Mouse (Mus musculus): ENCODE results near the gene Kat14.

Kat14 gene

DNA sequence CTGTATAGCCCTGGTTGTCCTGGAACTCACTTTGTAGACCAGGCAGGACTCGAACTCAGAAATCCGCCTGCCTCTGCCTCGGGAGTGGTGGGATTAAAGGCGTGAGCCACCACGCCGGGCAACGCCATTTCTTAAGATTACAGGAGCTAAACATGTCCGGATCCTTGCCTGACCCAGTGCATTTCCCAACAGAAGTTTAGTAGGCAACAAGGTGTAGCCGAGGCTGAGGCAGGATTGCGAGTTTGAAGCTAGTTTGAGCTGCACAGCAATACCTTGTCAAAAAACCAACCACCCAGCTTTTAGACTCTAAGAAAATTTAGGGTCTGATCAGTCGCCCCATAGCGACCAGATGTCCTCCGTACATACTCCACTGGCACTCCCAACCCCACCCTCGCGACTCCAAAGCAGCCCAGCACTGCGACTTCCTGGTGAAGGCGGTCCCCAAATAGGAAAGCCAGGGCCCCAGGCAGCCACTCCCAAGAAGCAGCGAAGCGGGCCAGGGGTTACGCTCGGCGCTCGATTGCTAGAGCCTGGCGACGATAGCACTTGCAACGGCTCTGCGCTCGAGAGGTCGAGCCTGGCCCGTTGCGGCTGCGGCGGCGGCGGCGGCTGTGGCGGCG is at the start of gene Kat14, which contains the start of gene Pet117:
Gene Kat14 (plus strand): TSS at position 584 of the 620 bp plus-strand sequence.
Gene Pet117 (plus strand): TSS at position 597 of the 620 bp plus-strand sequence.
- DNase-seq (ENCODE audit: low read depth, low spot score): peak; percentile 98

DNA sequence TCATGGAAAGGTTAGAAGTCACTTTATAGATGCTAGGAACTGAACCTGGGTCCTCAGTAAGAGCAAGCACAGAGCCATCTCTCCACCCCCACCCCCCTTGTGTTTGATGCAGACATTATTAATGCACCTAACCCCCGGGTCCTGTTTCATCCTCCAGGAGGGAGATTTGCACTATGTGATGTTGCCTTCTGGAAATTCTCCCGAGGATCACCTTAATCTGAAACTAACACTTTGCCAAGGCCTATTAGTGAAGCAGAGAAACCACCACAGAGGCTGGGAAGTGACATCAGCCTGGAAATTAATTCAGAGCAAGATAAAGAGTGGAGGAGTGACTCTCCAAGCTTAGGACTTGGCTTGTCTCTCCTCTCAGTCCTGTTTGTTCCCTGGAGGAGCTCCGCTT is 44.6 kb upstream of the Kat14 start:
- no peak for DNase-seq (ENCODE audit: low read depth, low spot score)

DNA sequence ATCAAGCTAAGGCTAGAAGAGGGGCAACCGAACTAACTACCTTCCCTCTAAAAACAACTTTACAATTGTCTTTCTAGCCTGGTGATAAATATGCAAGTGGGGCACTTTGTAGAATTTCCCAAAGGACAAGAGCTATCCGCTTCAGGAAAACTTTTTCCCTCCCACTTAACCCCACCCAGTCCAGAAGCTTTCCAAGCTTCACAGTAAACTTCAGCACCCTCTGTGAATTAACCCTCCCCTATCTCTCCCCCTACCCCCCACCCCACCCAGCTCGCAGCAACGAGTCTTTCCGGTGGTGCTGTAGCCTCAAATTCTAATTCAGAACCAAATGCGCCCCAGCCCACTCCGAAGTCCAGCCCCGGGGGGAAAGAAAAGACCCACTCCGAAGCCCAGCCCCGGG is 39.3 kb upstream of the Kat14 start:
- DNase-seq (ENCODE audit: low read depth, low spot score): peak; percentile 61

DNA sequence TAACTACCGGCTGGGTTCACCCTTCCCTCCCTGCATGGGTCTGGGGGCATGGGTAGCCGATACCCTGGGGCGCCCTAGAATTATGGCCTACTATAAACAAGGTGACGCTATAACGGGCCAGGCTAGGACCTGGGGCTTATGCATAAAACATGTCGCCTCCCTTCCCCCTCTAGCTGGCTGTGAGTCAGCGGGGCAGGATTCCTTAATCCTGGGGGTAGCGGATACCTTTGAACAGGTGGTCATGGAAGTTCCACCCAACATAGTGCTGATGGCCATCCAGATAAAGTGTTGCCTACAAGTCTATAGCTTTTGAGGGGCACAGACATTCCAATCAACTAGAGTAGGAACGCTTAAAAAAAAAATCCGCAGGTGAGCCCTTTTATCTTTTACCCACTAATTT is 38.8 kb upstream of the Kat14 start:
- peak; percentile 30 for DNase-seq (ENCODE audit: low read depth, low spot score)

DNA sequence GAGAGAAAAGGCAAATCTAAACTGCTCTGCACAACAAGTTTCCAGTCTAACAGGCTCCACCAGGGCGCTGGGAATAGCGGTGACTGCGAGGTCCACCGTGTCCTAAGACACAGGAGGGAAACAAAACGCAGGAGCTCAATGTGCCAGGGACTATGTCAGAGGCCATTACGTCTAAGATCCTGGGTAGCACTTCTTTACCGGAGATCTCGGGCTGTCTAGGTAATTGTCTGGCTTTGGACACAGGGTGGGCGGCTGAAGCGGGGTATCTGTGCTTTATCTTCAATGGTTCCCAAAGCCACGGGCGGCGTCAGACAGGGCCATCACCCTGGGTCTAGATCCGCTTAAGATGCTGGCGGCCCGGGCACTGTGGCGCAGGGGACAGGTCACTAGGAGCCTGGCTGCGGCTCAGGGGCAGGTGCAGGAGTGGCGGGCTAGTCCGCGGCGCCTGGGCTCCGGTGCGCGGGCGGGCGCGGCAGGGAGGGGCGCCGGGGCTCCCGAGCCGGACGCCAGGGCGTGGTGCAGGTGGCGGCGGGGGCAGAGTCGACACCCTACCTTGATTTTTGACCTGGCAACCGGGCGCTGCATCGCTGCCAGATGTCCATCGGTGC is 38.3 kb upstream of the Kat14 start:
- peak; percentile 44 for DNase-seq (ENCODE audit: low read depth, low spot score)

DNA sequence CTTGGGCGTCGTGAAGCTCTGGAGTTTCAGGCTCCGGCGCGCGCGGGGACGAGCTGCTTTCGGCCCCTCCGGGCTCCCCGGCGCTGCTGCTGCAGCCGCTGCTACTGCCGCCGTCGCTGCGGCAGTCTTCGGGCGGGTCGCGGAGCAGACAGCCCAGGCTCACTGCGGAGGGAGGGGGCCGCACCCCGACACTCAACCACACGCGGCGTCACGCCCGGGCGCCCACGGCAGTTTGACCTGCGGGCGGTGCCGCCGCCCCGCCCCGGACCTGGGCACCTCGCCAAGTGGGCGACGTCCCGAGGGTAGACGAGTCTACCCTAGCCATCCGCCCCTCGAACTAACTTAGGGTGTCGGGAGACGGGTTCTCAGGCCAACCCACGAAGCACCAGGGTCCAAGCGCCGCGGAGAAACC is 37.8 kb upstream of the Kat14 start:
- DNase-seq (ENCODE audit: low read depth, low spot score): peak; percentile 57

DNA sequence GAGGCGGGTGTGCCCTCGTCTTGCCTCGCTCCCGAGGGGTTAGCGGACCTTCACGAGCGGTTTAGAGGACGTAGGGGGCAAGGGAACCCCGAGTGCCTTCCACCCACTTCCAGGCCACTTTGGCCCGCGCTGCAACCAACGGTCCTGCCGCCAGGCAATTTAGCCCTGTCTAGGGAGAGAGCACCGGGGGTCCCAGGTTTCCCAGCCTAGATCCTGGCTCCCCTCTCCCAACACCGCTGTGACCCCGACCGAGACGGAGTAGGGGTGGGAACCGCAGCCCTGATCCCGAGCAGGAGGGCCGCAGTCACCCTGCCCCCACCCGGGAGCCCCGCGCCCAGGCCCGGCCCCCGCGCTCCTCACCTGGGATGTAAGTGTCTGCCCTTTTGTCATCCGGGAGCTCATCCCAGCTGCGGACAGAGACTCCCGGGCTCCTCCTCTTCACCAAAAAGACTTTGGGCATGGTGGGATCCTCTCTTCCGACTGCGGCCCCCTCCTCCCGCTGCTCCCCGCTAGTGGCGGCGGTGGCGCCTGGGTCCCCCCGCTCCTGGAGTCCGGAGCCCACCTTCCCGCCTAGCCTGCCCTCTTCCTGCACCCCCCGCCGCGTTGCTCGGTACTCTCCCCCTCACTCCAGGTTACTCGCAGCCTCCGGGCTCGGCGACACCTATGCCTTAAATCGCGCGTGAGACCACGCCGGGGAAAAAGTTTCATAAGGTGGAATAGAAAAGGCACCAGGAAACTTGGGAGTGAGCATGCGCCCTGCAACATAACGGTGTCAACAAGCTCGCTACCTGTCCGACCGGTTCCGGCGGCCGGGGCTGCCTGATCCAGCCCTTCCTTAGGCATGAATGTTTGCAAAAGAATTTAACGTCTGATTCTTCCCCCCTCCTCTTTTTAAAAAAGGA is 37.1 kb upstream of the Kat14 start, which contains the start of gene Ovol2:
Gene Ovol2 (minus strand): TSS at position 746 of the 902 bp plus-strand sequence.
- peak; percentile 64 for DNase-seq (ENCODE audit: low read depth, low spot score)

DNA sequence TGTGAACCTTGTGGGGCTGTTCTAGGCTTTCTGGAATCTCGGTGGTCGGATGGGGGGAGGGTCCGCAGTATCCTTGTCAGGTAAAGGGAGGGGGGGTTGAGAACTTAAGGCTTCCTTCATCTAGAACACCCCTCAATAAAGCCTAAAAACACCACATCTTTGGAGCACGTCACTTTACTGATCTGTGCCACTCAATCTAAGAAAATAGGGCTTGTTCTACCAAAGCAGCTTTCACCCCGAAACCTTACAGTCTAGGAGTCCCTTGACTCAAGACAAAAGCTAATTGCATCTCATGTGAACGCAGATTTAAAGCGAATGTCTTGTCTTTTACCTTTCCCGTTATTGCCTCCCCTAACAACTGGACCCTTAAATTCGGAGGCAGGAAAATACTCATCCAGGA is 36.3 kb upstream of the Kat14 start:
- DNase-seq (ENCODE audit: low read depth, low spot score): no peak

DNA sequence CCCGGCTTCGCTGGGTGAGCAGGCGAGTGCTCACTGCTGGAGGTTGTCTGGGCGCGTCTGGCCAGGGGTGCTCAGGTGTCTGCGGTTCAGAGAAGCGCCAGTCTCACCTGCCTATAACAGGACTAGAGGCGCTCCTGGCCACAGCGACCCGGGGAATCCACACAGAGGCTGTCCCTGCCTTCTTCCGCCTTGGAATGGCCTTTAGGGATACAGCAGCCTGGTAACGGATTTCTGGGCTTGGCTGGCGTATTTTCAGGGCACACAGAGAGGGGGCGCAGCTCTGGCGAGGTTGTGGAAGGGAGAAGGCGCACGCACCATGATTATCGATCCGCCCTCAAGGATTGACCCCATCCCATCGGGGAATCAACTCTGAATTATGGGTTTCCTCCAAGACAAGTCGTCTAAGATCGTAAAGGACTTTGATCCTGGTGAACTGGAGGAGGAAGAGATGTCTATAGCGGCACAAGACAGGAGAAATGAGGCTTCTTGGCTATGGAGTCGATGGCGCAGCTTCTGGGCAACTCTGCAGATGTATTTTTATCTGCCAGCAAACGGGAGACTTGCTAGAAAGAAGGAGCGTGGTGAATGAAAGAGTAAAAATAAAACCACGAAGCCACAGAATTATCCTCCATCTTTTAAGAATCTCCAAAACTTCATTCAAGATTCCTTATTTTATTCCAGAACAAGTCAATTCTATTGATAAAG is 35.5 kb upstream of the Kat14 start:
- peak; percentile 48 for DNase-seq (ENCODE audit: low read depth, low spot score)

DNA sequence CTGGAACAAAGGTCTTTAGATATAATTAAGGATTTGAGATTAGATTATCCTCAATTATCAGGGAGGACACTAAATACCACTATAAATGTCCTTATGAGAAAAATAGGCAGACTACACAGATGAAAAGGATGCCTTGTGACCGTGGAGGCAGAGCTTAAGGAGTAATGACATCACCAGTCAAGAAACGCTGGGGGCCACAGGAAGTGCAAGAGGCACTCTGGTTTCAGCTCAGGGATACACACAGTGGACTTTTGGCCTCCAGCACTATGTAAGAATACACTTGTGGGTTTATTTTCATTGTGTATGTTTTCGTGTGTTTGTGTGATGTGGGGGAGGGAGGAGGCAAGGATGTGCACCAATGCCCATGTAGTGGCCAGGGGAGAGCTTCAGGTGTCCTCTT is 31.6 kb upstream of the Kat14 start:
- DNase-seq (ENCODE audit: low read depth, low spot score): no peak

DNA sequence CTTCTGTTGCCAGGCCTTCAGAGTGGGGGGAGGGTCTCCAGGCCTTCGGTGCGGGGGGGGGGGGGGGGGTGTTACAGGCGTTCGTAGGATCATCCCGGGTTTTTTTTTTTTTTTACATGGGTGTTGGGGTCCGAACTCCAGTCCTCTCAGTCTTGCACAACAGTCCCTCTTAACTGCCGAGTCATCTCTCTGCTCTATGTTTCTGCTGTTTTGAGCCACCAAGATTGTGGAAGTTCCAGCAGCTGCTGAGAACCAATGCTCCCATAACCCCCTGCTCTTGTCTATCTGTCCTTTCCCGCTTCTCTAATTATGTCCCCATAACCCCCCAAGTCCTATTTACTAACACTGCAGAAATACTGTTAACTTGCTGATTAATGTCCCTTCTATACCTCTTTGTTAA is 31.1 kb upstream of the Kat14 start:
- no peak for DNase-seq (ENCODE audit: low read depth, low spot score)

DNA sequence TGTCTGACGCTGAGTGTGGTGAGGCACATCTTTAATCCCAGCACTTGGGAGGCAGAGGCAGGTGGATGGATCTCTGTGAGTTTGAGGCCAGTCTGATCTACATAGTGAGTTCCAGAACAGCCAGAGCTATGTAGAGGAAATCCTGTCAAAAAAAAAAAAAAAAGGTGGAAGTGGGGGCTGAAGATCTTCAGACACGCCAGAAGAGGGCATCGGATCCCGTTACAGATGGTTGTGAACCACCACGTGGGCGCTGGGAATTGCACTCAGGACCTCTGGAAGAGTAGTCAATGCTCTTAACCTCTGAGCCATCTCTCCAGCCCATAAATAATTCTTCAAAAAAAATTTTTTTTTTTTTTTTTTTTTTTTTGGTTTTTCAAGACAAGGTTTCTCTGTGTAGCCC is 30.6 kb upstream of the Kat14 start:
- DNase-seq (ENCODE audit: low read depth, low spot score): peak; percentile 31

DNA sequence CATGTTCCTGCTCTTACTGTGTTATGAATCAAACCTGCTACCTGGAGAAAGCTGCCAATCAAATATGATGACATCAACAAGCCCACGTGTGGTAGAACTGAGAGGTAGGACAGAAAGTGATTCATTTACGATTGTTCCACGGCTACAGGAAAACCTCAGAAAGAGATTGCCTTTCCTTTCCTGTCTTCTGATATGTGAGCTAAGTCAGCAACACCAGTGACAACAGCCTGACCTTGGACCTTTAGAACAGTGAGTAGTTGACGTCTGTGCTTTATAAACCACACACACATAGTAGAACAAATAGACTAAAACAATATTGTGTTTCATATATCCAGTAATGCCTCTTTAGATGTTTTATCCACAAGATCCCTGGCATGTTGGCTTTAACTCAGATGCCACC is 25.6 kb upstream of the Kat14 start:
- DNase-seq (ENCODE audit: low read depth, low spot score): no peak

DNA sequence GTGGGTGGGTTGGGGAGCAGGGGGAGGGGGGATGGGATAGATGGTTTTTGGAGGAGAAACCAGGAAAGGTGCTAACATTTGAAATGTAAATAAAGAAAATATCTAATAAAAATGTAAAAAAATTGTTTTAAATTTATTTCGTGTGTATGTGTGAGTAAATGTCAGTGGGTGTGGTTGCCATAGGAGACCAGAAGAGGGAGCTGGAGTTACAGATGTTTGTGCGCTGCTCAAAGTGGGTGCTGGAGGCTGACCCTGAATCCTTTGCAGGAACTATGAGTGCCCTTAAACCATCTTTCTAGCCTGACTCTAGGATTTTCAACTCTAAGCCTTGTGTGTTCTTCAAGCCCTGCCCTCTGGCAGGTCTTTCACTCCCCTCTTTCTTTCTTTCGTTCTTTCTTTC is 20.3 kb upstream of the Kat14 start:
- peak; percentile 74 for DNase-seq (ENCODE audit: low read depth, low spot score)

DNA sequence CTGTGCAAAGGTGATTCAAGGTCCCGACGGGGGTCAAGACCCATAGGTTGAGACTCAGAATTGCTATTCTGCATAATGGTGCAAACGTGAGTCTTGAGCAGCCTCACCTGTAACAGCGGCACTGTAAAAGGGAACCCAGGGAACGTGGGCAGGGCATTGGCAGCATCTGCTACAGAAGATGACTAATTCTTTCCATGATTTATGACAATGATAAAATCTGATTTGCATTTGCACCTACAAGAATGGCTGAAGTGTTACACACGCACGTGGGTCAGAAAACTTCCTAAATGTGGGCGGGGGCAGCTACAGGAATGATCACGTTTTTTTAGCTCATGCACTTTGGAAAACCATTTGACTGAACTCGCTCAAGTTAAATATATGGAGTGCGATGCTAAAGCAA is 15.9 kb upstream of the Kat14 start:
- no peak for DNase-seq (ENCODE audit: low read depth, low spot score)

DNA sequence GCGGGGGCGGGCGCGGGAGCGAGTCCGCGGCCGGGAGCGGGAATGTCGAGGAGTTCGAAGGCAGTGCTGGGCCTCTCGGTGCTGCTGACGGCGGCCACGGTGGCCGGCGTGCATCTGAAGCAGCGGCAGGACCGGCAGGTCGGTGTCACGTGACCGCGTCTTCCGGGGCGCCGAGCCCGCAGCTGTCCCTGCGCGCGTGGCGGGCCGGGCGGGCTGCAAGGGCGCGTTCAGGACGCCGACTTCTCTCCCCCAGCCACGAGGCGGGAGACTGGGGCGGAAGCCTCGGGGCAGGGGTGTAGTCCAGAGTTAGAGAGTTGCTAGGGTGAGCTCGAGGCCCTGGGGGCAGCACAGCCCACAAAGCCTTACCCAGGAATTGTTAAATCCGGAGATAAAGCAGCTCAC is 238 bp downstream of the Kat14 start:
- peak; percentile 94 for DNase-seq (ENCODE audit: low read depth, low spot score)

DNA sequence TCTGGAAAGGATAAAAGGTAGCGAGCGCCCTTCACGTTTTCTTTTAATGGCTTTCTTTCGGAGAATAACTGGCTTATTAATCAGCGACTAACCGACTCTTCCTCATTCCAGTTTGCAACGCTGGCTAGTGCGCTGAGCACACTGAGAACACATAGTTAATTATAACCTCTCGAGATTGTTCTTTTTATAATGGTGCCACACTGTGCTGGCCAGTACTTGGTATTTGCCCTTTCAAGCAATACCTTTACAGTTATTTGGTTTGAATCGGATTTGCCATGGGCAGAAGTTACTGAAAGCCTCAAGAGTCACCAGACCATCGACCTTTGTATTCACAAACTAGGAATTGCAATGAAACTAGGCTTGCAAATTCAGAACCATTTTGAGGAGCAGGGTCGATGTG is 728 bp downstream of the Kat14 start:
- peak; percentile 41 for DNase-seq (ENCODE audit: low read depth, low spot score)

DNA sequence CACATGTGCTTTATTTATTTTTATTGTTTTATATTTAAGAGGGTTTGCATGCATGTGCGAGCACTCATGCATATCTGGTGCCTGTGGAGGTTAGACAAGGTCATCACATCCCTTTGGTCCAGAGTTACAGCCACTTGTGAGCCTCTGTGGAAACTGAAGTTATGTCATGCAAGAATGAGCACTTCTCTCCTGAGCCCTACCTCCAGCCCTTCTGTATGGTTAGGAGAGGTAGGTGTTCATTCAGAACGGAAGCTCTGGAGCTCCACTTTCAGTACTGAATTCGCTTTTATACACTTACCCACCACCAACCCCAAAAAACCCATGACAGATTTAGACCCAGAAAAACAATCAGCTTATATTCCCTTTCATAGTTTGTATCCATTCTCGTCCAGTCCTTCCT is 2.8 kb downstream of the Kat14 start:
- no peak for DNase-seq (ENCODE audit: low read depth, low spot score)

DNA sequence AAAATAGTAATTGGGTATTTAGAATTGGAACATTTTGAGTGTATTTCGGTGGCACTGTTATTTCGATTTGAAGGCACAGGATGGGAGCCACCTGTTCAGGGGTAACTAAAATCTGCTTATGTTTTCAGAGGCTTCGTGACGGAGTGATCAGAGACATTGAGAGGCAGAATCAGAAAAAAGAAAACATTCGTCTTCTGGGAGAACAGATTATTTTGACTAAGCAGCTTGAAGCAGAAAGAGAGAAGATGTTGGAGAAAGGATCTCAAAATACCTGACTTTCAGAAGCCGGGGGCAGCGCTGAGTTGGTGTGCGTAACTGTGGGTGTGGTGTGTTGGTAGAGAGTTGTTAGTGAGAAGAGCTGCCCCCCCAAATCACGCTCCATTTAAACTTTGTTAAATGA is 4.3 kb downstream of the Kat14 start:
- no peak for DNase-seq (ENCODE audit: low read depth, low spot score)

DNA sequence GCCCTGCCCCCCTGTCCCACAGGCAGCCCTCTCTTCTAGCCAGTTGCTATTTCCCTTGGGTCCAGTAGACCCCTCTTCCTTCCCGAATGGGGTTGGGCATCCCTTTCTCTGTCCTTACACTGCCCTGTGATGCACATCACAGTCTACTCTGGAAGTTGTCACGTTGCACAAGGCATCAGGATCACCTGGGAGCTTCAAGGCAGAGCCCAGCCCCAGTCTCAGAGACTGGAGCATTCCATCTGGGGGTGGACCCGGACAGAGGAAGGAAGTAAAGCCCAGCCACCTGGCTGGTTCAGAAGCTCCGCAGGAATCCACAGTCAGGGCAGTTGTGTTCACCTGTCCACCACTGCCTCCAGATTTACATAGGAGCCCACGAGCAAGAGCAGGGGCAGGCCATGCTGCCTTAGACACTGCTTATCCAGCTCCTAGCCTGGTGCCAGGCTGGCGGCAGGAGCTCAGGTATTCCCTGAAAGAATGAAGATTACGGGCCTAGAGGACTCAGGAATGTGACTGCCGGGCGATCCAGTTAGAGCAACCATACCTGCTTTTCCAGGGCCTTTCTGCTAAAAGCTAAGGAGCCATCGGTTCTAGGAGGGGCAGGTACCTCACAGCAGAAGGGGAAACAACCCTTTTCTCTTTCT is 6.4 kb downstream of the Kat14 start:
- peak; percentile 49 for DNase-seq (ENCODE audit: low read depth, low spot score)

DNA sequence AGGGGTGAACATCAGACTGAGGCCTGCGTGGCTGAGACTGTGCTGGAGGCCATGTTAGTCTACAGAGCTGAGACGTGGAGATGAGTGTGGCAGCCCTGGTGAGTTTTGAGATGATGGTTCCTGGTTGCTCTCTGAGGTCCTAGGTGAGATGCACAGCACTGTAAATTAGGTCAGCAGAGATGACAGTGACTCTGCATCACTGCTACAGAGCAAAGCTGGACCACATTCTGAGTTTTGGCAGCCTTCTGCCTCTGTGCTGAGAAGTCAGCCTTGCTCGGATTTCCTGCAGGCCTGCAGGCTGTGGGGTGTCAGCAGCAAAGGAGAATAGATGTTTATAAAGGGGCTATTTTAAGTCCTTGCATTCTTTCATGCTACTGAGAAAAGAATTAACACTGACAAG is 12.5 kb downstream of the Kat14 start:
- no peak for DNase-seq (ENCODE audit: low read depth, low spot score)

Data from ZHBTc4 (cell line).